Comparison of ENCODE assay signal across 8 mouse cellular contexts in genomic region chr3:88533706-88534105, GRCm38 (mm10). TPM values are rescaled to one million over a fixed set of nuclear protein-coding genes. Genes with fewer than 3 reads are reported as not detected.
A peak's percentile ranks its signal among the peaks of the same experiment; 100 is the strongest.
DNase-seq lines count a peak whose midpoint lies in the region; ATAC-seq and TF ChIP-seq lines count a peak whose summit lies in the region.
"Had no signal": no experiment of that assay in that cellular context is flagged by ENCODE, and none has a peak within 500 bp of the region (broad histone marks: within the 10 kb centered on the region; RNA-seq: fewer than 3 reads in every experiment).

No protein-coding gene starts in this region.

- no peaks in the 10 kb centered on the region for H3K27me3 ChIP-seq in lung, postnatal 0 days (replicated peaks; ENCODE audit: insufficient read depth, low read length)
- no peaks in the 10 kb centered on the region for H3K27me3 ChIP-seq in hindbrain, embryonic 10.5 days (ENCODE audit: insufficient read depth, poor library complexity, severe bottlenecking)
- H3K27me3 ChIP-seq in liver, postnatal 0 days (ENCODE audit: insufficient read depth, low read length) = peaks cover 9% of the 10 kb centered on the region; the same call in 1 of the 2 replicates

- no peak for ATAC-seq in lung, postnatal 0 days
- ATAC-seq in liver, postnatal 0 days = no peak
- no peak for ATAC-seq in frontal cortex, adult (ENCODE audit: low TSS enrichment)
- no peak for ATAC-seq in cerebellum, adult (ENCODE audit: insufficient number of reproducible peaks, low FRiP score, low TSS enrichment)

- peak overlapping the region; percentile 98 for H3K4me2 ChIP-seq in lung, postnatal 0 days (replicated peaks; ENCODE audit: low read depth, low read length)
- H3K4me2 ChIP-seq in liver, postnatal 0 days (ENCODE audit: low read depth, low read length) = peak overlapping the region; percentile 99; the same call in 1 of the 2 replicates

- H3K27ac ChIP-seq in lung, postnatal 0 days (ENCODE audit: low read length) = no peak overlapping the region
- H3K27ac ChIP-seq in hindbrain, embryonic 10.5 days = peak overlapping the region; percentile 100
- no peak overlapping the region for H3K27ac ChIP-seq in liver, postnatal 0 days (ENCODE audit: low read depth)

- WGBS in lung, postnatal 0 days = 2% methylated on average over 4 of the region's 5 CpGs
- 12% methylated on average over 5 of the region's 5 CpGs for WGBS in lung, adult 2 months
- 2% methylated on average over 4 of the region's 5 CpGs for WGBS in hindbrain, embryonic 10.5 days
- 17% methylated on average over 5 of the region's 5 CpGs for WGBS in liver, postnatal 0 days (ENCODE audit: insufficient replicate concordance)

- H3K4me1 ChIP-seq in lung, postnatal 0 days (ENCODE audit: insufficient read depth, low read depth, low read length) = peaks cover 22% of the 10 kb centered on the region; the same call in 1 of the 2 replicates
- peaks cover 7% of the 10 kb centered on the region; the same call in 1 of the 2 replicates for H3K4me1 ChIP-seq in lung, adult 2 months (ENCODE audit: control insufficient read depth, insufficient read depth, low read length)
- peaks cover 73% of the 10 kb centered on the region for H3K4me1 ChIP-seq in hindbrain, embryonic 10.5 days (replicated peaks)
- H3K4me1 ChIP-seq in liver, postnatal 0 days (ENCODE audit: insufficient read depth) = peaks cover 26% of the 10 kb centered on the region

- no peak for TF ChIP-seq CTCF in lung, postnatal 0 days (IDR thresholded peaks at IDR 0.05)
- no peak for TF ChIP-seq CTCF in lung, adult 2 months (IDR thresholded peaks at IDR 0.05; ENCODE audit: insufficient read depth, low read length)
- TF ChIP-seq CTCF in liver, postnatal 0 days (IDR thresholded peaks at IDR 0.05; ENCODE audit: low read depth) = no peak

- no peak for TF ChIP-seq POLR2A in lung, adult 2 months (IDR thresholded peaks at IDR 0.05; ENCODE audit: borderline replicate concordance, extremely low read depth, low read depth, low read length)

- no peak for TF ChIP-seq EP300 in lung, postnatal 0 days (IDR thresholded peaks at IDR 0.05)
- TF ChIP-seq EP300 in liver, postnatal 0 days (IDR thresholded peaks at IDR 0.05; ENCODE audit: low read depth) = no peak

- peak; percentile 4 for DNase-seq in lung, postnatal 0 days (ENCODE audit: low spot score)
- DNase-seq in lung, adult 2 months = no peak
- DNase-seq in hindbrain, embryonic 10.5 days (ENCODE audit: low spot score) = no peak
- no peak for DNase-seq in liver, postnatal 0 days
- no peak for DNase-seq in Muller cell, postnatal 12 days (ENCODE audit: inconsistent ontology term)
- DNase-seq: thymus, adult 2 months had no signal

- no peaks in the 10 kb centered on the region for H3K9me3 ChIP-seq in lung, postnatal 0 days (ENCODE audit: low read length)
- H3K9me3 ChIP-seq in hindbrain, embryonic 10.5 days = no peaks in the 10 kb centered on the region
- no peaks in the 10 kb centered on the region for H3K9me3 ChIP-seq in liver, postnatal 0 days (ENCODE audit: low read length)

- H3K36me3 ChIP-seq in lung, postnatal 0 days (ENCODE audit: insufficient read depth, low read length) = no peaks in the 10 kb centered on the region
- H3K36me3 ChIP-seq in hindbrain, embryonic 10.5 days = peaks cover 53% of the 10 kb centered on the region
- no peaks in the 10 kb centered on the region for H3K36me3 ChIP-seq in liver, postnatal 0 days (replicated peaks; ENCODE audit: insufficient read depth, low read length)

- H3K4me3 ChIP-seq in lung, postnatal 0 days (ENCODE audit: low read depth, low read length) = peak overlapping the region; percentile 79; the same call in 1 of the 2 replicates
- H3K4me3 ChIP-seq in lung, adult 2 months (replicated peaks; ENCODE audit: extremely low read depth, low read depth, low read length) = no peak overlapping the region
- peak overlapping the region; percentile 96 for H3K4me3 ChIP-seq in hindbrain, embryonic 10.5 days
- no peak overlapping the region for H3K4me3 ChIP-seq in liver, postnatal 0 days (ENCODE audit: low read depth, low read length)

- no peak overlapping the region for H3K9ac ChIP-seq in lung, postnatal 0 days (replicated peaks; ENCODE audit: low read depth)
- H3K9ac ChIP-seq in liver, postnatal 0 days (replicated peaks) = no peak overlapping the region

RNA-seq across cellular contexts. Expression of gene Mex3a, which starts 1.5 kb away (rescaled TPM):
- 2.6 and 3.4 TPM in 2 replicates for polyA plus RNA-seq in lung, postnatal 0 days (2015; fragmentation: Nextera tagmentation; extraction: Ambion mirVana)
- 0.53 and 0.84 TPM in 2 replicates for polyA plus RNA-seq in lung, adult 2 months (2012; rRNA removed)
- polyA plus RNA-seq in hindbrain, embryonic 10.5 days (2016; fragmentation: Nextera tagmentation; extraction: Ambion mirVana) = 30.7 and 31.0 TPM in 2 replicates
- 0.37 and 0.51 TPM in 2 replicates for polyA plus RNA-seq in liver, postnatal 0 days (2015; fragmentation: Nextera tagmentation; extraction: Ambion mirVana)

RNA-seq across cellular contexts. Expression of gene Rab25, which starts 14.4 kb away (rescaled TPM):
- polyA plus RNA-seq in lung, postnatal 0 days (2015; fragmentation: Nextera tagmentation; extraction: Ambion mirVana) = 61.4 and 61.8 TPM in 2 replicates
- polyA plus RNA-seq in lung, adult 2 months (2012; rRNA removed) = 53.0 and 105 TPM in 2 replicates
- 2.1 and 2.9 TPM in 2 replicates for polyA plus RNA-seq in hindbrain, embryonic 10.5 days (2016; fragmentation: Nextera tagmentation; extraction: Ambion mirVana)
- polyA plus RNA-seq in liver, postnatal 0 days (2015; fragmentation: Nextera tagmentation; extraction: Ambion mirVana) = 0.13 and 0.29 TPM in 2 replicates

RNA-seq across cellular contexts. Expression of gene Lamtor2, which starts 19.2 kb away (rescaled TPM):
- 138 and 143 TPM in 2 replicates for polyA plus RNA-seq in lung, postnatal 0 days (2015; fragmentation: Nextera tagmentation; extraction: Ambion mirVana)
- polyA plus RNA-seq in lung, adult 2 months (2012; rRNA removed) = 116 and 135 TPM in 2 replicates
- polyA plus RNA-seq in hindbrain, embryonic 10.5 days (2016; fragmentation: Nextera tagmentation; extraction: Ambion mirVana) = 173 and 180 TPM in 2 replicates
- polyA plus RNA-seq in liver, postnatal 0 days (2015; fragmentation: Nextera tagmentation; extraction: Ambion mirVana) = 104 and 106 TPM in 2 replicates

RNA-seq across cellular contexts. Expression of gene Ubqln4, which starts 19.9 kb away (rescaled TPM):
- 18.4 and 22.6 TPM in 2 replicates for polyA plus RNA-seq in lung, postnatal 0 days (2015; fragmentation: Nextera tagmentation; extraction: Ambion mirVana)
- polyA plus RNA-seq in lung, adult 2 months (2012; rRNA removed) = 47.0 and 52.6 TPM in 2 replicates
- polyA plus RNA-seq in hindbrain, embryonic 10.5 days (2016; fragmentation: Nextera tagmentation; extraction: Ambion mirVana) = 69.0 and 72.5 TPM in 2 replicates
- 12.5 and 13.5 TPM in 2 replicates for polyA plus RNA-seq in liver, postnatal 0 days (2015; fragmentation: Nextera tagmentation; extraction: Ambion mirVana)

RNA-seq across cellular contexts. Expression of gene Lmna, which starts 23.9 kb away (rescaled TPM):
- polyA plus RNA-seq in lung, postnatal 0 days (2015; fragmentation: Nextera tagmentation; extraction: Ambion mirVana) = 185 and 216 TPM in 2 replicates
- 257 and 302 TPM in 2 replicates for polyA plus RNA-seq in lung, adult 2 months (2012; rRNA removed)
- polyA plus RNA-seq in hindbrain, embryonic 10.5 days (2016; fragmentation: Nextera tagmentation; extraction: Ambion mirVana) = 13.4 and 24.0 TPM in 2 replicates
- 68.4 and 73.4 TPM in 2 replicates for polyA plus RNA-seq in liver, postnatal 0 days (2015; fragmentation: Nextera tagmentation; extraction: Ambion mirVana)

Comparison
In these comparisons a context has a peak if more than half of its experiments do, and no peak if none do; other contexts are left out.
1. H3K4me3 ChIP-seq: peak in lung, postnatal 0 days (single experiment) and hindbrain, embryonic 10.5 days (single experiment); none in lung, adult 2 months (single experiment) and liver, postnatal 0 days (single experiment).
2. RNA of gene Rab25, which starts 14.4 kb away (polyA plus RNA-seq): 53.0 to 105 TPM in lung, adult 2 months and 61.4 to 61.8 TPM in lung, postnatal 0 days; 2.1 to 2.9 TPM in hindbrain, embryonic 10.5 days and 0.13 to 0.29 TPM in liver, postnatal 0 days; every median in the first group is over 10 times any median in the second.